Mouse (Mus musculus): ENCODE measurements around the gene Myh3. TPM values are rescaled to one million over a fixed set of nuclear protein-coding genes. Genes with fewer than 3 reads are reported as not detected.

Gene Myh3
- polyA plus RNA-seq, 1 experiment = 0.11 TPM

- TF ChIP-seq POLR2A (IDR thresholded peaks at IDR 0.05; ENCODE audit: borderline replicate concordance, insufficient read depth, low read length) (no peak), CTCF (IDR thresholded peaks at IDR 0.05; ENCODE audit: borderline replicate concordance, insufficient read depth, low read depth, low read length) (no peak)
- Histone ChIP-seq H3K4me1 (ENCODE audit: control insufficient read depth, insufficient read depth, low read length) (no peaks in the 10 kb centered on the region), H3K27ac (ENCODE audit: insufficient read depth, low read length) (no peak overlapping the region), H3K4me3 (replicated peaks; ENCODE audit: insufficient read depth, low read depth, low read length) (no peak overlapping the region), H3K27me3 (ENCODE audit: control insufficient read depth, insufficient read depth, low read length) (no peaks in the 10 kb centered on the region)
- DNase-seq = no peak
- 86% methylated on average over 8 of the region's 8 CpGs for WGBS
Measured at GRCm38 (mm10) chr11:67054754-67055365, 23.2 kb upstream of the Myh3 start.

- DNase-seq = no peak
- TF ChIP-seq CTCF (IDR thresholded peaks at IDR 0.05; ENCODE audit: borderline replicate concordance, insufficient read depth, low read depth, low read length) = no peak
- TF ChIP-seq POLR2A (IDR thresholded peaks at IDR 0.05; ENCODE audit: borderline replicate concordance, insufficient read depth, low read length) = no peak
- WGBS = 92% methylated on average over 2 of the region's 2 CpGs
- Histone ChIP-seq H3K4me3 (replicated peaks; ENCODE audit: insufficient read depth, low read depth, low read length) (no peak overlapping the region), H3K27me3 (ENCODE audit: control insufficient read depth, insufficient read depth, low read length) (no peaks in the 10 kb centered on the region), H3K27ac (ENCODE audit: insufficient read depth, low read length) (no peak overlapping the region), H3K4me1 (ENCODE audit: control insufficient read depth, insufficient read depth, low read length) (no peaks in the 10 kb centered on the region)
Measured at GRCm38 (mm10) chr11:67061311-67061710, 16.8 kb upstream of the Myh3 start.

DNA sequence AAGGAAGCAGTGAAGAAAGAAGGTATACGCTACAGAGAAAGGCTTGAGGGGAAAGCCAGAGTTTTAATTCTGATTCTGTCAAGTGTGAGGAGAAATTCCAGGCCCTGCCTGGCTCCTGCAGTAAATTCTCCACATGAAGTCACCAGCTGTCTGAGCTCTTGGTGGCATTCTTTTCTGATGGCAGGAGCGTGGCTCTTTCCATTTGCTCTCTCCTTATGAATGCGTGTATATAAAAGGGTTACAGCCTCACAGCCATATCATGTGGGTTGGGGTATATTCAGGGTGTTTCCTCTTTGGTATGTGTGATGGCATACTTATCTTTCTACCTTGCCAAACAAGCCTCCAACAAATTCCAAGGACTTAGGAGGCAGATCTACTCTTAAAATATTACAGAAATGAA, 15.4 kb upstream of the Myh3 start:
- WGBS = 68% methylated on average over 3 of the region's 3 CpGs

GRCm38 (mm10) chr11:67067741-67068140, 10.4 kb upstream of the Myh3 start:
- TF ChIP-seq POLR2A (IDR thresholded peaks at IDR 0.05; ENCODE audit: borderline replicate concordance, insufficient read depth, low read length) (no peak), CTCF (IDR thresholded peaks at IDR 0.05; ENCODE audit: borderline replicate concordance, insufficient read depth, low read depth, low read length) (no peak)
- H3K4me3 ChIP-seq (replicated peaks; ENCODE audit: insufficient read depth, low read depth, low read length) = no peak overlapping the region
- no peak overlapping the region for H3K27ac ChIP-seq (ENCODE audit: insufficient read depth, low read length)
- no peaks in the 10 kb centered on the region for H3K27me3 ChIP-seq (ENCODE audit: control insufficient read depth, insufficient read depth, low read length)
- no peak for DNase-seq
- no peaks in the 10 kb centered on the region for H3K4me1 ChIP-seq (ENCODE audit: control insufficient read depth, insufficient read depth, low read length)
- WGBS = 57% methylated on average over 3 of the region's 3 CpGs

More for the DNA sequence above, 15.4 kb upstream of the Myh3 start:
- TF ChIP-seq POLR2A (IDR thresholded peaks at IDR 0.05; ENCODE audit: borderline replicate concordance, insufficient read depth, low read length) (no peak), CTCF (IDR thresholded peaks at IDR 0.05; ENCODE audit: borderline replicate concordance, insufficient read depth, low read depth, low read length) (no peak)
- Histone ChIP-seq H3K27me3 (ENCODE audit: control insufficient read depth, insufficient read depth, low read length) (no peaks in the 10 kb centered on the region), H3K4me3 (replicated peaks; ENCODE audit: insufficient read depth, low read depth, low read length) (no peak overlapping the region), H3K27ac (ENCODE audit: insufficient read depth, low read length) (no peak overlapping the region), H3K4me1 (ENCODE audit: control insufficient read depth, insufficient read depth, low read length) (no peaks in the 10 kb centered on the region)
- no peak for DNase-seq

DNA sequence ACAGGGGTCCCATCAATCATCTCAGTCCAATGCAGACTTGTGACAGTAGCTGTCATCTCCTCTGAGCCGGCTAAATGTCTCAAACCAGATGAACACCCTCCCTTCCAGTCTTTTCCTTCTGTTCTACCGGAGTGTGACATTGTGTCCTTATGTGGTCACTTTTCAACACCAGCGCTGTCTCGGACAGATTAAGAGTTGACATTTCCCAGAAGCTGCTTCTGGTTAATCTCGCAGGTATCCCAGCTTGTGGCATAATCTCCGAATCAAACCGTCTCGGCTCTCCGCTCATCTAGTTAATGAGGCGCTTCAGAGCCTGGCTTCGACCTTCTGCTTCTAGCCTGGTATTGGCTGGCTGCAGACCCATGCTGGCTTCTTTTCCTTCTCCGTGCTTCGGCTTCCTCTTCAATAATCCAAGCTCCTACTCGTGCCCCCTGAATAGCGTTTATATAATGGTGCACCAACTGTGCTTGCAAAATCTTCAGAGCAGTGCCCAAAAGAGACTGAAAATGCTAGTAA, 5.4 kb upstream of the Myh3 start:
- WGBS = 12% methylated on average over 15 of the region's 15 CpGs
- DNase-seq = no peak
- no peaks in the 10 kb centered on the region for H3K27me3 ChIP-seq (ENCODE audit: control insufficient read depth, insufficient read depth, low read length)
- no peak for TF ChIP-seq POLR2A (IDR thresholded peaks at IDR 0.05; ENCODE audit: borderline replicate concordance, insufficient read depth, low read length)
- TF ChIP-seq CTCF (IDR thresholded peaks at IDR 0.05; ENCODE audit: borderline replicate concordance, insufficient read depth, low read depth, low read length) = no peak
- no peaks in the 10 kb centered on the region; the same call in 1 of the 2 replicates for H3K4me1 ChIP-seq (ENCODE audit: control insufficient read depth, insufficient read depth, low read length)
- H3K4me3 ChIP-seq (replicated peaks; ENCODE audit: insufficient read depth, low read depth, low read length) = no peak overlapping the region
- no peak overlapping the region for H3K27ac ChIP-seq (ENCODE audit: insufficient read depth, low read length)

DNA sequence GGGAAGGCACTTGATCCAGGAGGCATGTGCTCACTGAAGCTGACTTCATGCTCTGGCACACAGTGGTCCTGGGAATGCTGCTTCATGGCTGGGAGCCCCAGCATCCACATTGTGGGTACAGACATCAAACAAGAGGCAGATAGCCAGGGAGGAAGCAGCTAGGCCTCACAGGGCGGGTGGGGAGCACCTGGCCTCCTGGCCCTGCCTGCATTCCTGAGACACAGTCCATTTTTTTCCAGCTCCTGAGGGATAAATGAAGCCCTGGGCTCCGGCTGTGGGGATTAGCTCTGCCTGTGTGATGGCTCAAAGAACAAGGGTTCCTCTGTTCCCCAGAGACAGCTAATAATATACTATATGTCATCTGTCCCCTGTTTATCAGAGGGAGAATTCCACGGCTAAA, 3.1 kb upstream of the Myh3 start:
- DNase-seq = no peak
- TF ChIP-seq POLR2A (IDR thresholded peaks at IDR 0.05; ENCODE audit: borderline replicate concordance, insufficient read depth, low read length) (no peak), CTCF (IDR thresholded peaks at IDR 0.05; ENCODE audit: borderline replicate concordance, insufficient read depth, low read depth, low read length) (no peak)
- no peaks in the 10 kb centered on the region; the same call in 1 of the 2 replicates for H3K4me1 ChIP-seq (ENCODE audit: control insufficient read depth, insufficient read depth, low read length)
- H3K27me3 ChIP-seq (ENCODE audit: control insufficient read depth, insufficient read depth, low read length) = no peaks in the 10 kb centered on the region
- H3K4me3 ChIP-seq (replicated peaks; ENCODE audit: insufficient read depth, low read depth, low read length) = no peak overlapping the region
- H3K27ac ChIP-seq (ENCODE audit: insufficient read depth, low read length) = no peak overlapping the region
- WGBS = 36% methylated on average over 3 of the region's 3 CpGs

DNA sequence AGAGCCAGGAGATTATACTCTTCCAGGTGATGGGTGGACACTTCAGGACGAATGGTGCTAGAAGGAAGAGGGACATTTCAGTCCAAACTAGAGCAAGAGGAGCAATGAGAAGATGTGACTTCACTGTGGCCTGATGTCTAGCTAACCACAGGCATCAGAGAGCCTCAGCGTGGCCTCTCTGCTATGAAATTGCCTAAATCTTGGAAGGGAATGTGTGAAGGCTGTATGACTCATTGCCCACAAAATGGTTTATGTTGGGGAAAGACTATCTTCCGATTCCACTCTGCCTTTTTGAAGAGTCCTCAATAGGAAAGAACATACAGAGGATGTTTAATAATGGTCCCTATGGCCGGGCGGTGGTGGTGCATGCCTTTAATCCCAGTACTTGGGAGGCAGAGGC, 1.3 kb upstream of the Myh3 start:
- no peaks in the 10 kb centered on the region for H3K27me3 ChIP-seq (ENCODE audit: control insufficient read depth, insufficient read depth, low read length)
- DNase-seq = no peak
- no peak overlapping the region for H3K27ac ChIP-seq (ENCODE audit: insufficient read depth, low read length)
- no peak overlapping the region for H3K4me3 ChIP-seq (replicated peaks; ENCODE audit: insufficient read depth, low read depth, low read length)
- H3K4me1 ChIP-seq (ENCODE audit: control insufficient read depth, insufficient read depth, low read length) = no peaks in the 10 kb centered on the region; the same call in 1 of the 2 replicates
- TF ChIP-seq CTCF (IDR thresholded peaks at IDR 0.05; ENCODE audit: borderline replicate concordance, insufficient read depth, low read depth, low read length) (no peak), POLR2A (IDR thresholded peaks at IDR 0.05; ENCODE audit: borderline replicate concordance, insufficient read depth, low read length) (no peak)
- 91% methylated on average over 5 of the region's 5 CpGs for WGBS

GRCm38 (mm10) chr11:67077435-67077834, 665 bp upstream of the Myh3 start:
- Histone ChIP-seq H3K27ac (ENCODE audit: insufficient read depth, low read length) (no peak overlapping the region), H3K27me3 (ENCODE audit: control insufficient read depth, insufficient read depth, low read length) (no peaks in the 10 kb centered on the region), H3K4me3 (replicated peaks; ENCODE audit: insufficient read depth, low read depth, low read length) (no peak overlapping the region), H3K4me1 (ENCODE audit: control insufficient read depth, insufficient read depth, low read length) (no peaks in the 10 kb centered on the region; the same call in 1 of the 2 replicates)
- no peak for DNase-seq
- WGBS = 52% methylated on average over 3 of the region's 3 CpGs
- TF ChIP-seq CTCF (IDR thresholded peaks at IDR 0.05; ENCODE audit: borderline replicate concordance, insufficient read depth, low read depth, low read length) (no peak), POLR2A (IDR thresholded peaks at IDR 0.05; ENCODE audit: borderline replicate concordance, insufficient read depth, low read length) (no peak)

All from cerebellum, adult 2 months (tissue).